Mouse (Mus musculus) cerebellum, adult 18-20 months (tissue): ENCODE results near the gene Mapk8ip1.
"Not testable (repeated sequence)": the region's sequence is repeated elsewhere in the genome, so short reads cannot be mapped to it uniquely, and the experiment has no call there.

Source experiments
- DNase-seq, 2 experiments: peaks; one replicate each; pipeline ENCODE4 v3.0.0; 2021

Mapk8ip1 gene

GRCm38 (mm10) chr2:92424462-92425308 lies 23.6 kb upstream of the Mapk8ip1 start:
- peak in 1 of 2 experiments; percentile 32 for DNase-seq

GRCm38 (mm10) chr2:92423702-92424461 lies 22.8 kb upstream of the Mapk8ip1 start:
- DNase-seq: peak; percentile 80 to 86

GRCm38 (mm10) chr2:92423156-92423555 lies 22.1 kb upstream of the Mapk8ip1 start:
- peak in 1 of 2 experiments; percentile 49 for DNase-seq

- DNase-seq: peak; percentile 66 to 72
Measured at GRCm38 (mm10) chr2:92422388-92423135, 21.5 kb upstream of the Mapk8ip1 start.

- DNase-seq: peak in 1 of 2 experiments; percentile 30
Measured at GRCm38 (mm10) chr2:92421723-92422387, 20.8 kb upstream of the Mapk8ip1 start.

GRCm38 (mm10) chr2:92411705-92412104 lies 10.6 kb upstream of the Mapk8ip1 start:
- peak; percentile 81 to 83 for DNase-seq

GRCm38 (mm10) chr2:92408309-92409045 lies 7.4 kb upstream of the Mapk8ip1 start:
- no peak for DNase-seq

GRCm38 (mm10) chr2:92405687-92406086 lies 4.6 kb upstream of the Mapk8ip1 start:
- no peak for DNase-seq

GRCm38 (mm10) chr2:92404737-92405136 lies 3.7 kb upstream of the Mapk8ip1 start:
- DNase-seq: no peak

- no peak for DNase-seq
Measured at GRCm38 (mm10) chr2:92403776-92404319, 2.8 kb upstream of the Mapk8ip1 start.

GRCm38 (mm10) chr2:92402591-92403326 lies 1.7 kb upstream of the Mapk8ip1 start:
- DNase-seq: peak; percentile 84 to 88

GRCm38 (mm10) chr2:92400682-92401081 lies 381 bp downstream of the Mapk8ip1 start:
- DNase-seq: peak in 1 of 2 experiments; percentile 65

- DNase-seq: not testable (repeated sequence)
Measured at GRCm38 (mm10) chr2:92399877-92400276, 1.2 kb downstream of the Mapk8ip1 start.

- DNase-seq: no peak
Measured at GRCm38 (mm10) chr2:92397436-92397835, 3.6 kb downstream of the Mapk8ip1 start.

- no peak for DNase-seq
Measured at GRCm38 (mm10) chr2:92395535-92395934, 5.5 kb downstream of the Mapk8ip1 start.

GRCm38 (mm10) chr2:92392318-92393264 lies 8.5 kb downstream of the Mapk8ip1 start:
- DNase-seq: no peak

GRCm38 (mm10) chr2:92391703-92392317 lies 9.3 kb downstream of the Mapk8ip1 start:
- DNase-seq: no peak

GRCm38 (mm10) chr2:92391116-92391515 lies 9.9 kb downstream of the Mapk8ip1 start:
- peak; percentile 69 to 76 for DNase-seq
